Mouse (Mus musculus): ENCODE measurements at regions not wholly inside any gene's neighbourhood (a gene's known extent, or its start where the extent isn't known, plus 50 kb on each side); places are given as distances from the start of the nearest gene placed in this dataset.

DNA sequence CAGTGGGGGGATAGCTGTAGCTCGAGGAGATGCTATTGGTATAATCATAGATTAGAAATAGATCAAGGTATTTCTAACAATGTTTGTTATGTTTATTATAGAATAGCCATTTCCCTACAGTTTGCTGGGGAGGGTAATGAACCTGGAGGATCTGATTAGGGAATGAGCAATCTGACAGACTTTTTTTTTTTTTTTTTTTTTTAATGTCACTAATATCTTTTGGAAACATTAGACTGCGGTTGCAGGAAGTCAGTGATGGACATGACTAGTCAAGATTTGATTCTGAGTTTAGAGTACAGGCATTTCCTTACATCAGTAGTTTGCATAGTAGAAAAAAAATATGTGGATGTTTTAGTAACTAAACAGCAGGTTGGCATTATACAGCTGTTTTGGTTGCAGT is 111.7 kb upstream of the Map3k1 start:
- H3K27me3 ChIP-seq (ENCODE audit: insufficient read depth, low read length): peaks cover 8% of the 10 kb centered on the region; the same call in 1 of the 2 replicates
- no peaks in the 10 kb centered on the region for H3K36me3 ChIP-seq (replicated peaks)
- no peak for TF ChIP-seq GATA1 (IDR thresholded peaks at IDR 0.05; ENCODE audit: borderline replicate concordance, low read length)
- no peak for DNase-seq (ENCODE audit: low spot score)
- H3K4me3 ChIP-seq (ENCODE audit: low read depth, low read length): no peak overlapping the region
- peaks cover 12% of the 10 kb centered on the region; the same call in 1 of the 2 replicates for H3K4me1 ChIP-seq (ENCODE audit: insufficient read depth, low read depth, low read length)
- no peak for ATAC-seq (ENCODE audit: extremely low read depth, insufficient number of reproducible peaks, low FRiP score, poor library complexity, severe bottlenecking)
- H3K9me3 ChIP-seq (replicated peaks): no peaks in the 10 kb centered on the region

DNA sequence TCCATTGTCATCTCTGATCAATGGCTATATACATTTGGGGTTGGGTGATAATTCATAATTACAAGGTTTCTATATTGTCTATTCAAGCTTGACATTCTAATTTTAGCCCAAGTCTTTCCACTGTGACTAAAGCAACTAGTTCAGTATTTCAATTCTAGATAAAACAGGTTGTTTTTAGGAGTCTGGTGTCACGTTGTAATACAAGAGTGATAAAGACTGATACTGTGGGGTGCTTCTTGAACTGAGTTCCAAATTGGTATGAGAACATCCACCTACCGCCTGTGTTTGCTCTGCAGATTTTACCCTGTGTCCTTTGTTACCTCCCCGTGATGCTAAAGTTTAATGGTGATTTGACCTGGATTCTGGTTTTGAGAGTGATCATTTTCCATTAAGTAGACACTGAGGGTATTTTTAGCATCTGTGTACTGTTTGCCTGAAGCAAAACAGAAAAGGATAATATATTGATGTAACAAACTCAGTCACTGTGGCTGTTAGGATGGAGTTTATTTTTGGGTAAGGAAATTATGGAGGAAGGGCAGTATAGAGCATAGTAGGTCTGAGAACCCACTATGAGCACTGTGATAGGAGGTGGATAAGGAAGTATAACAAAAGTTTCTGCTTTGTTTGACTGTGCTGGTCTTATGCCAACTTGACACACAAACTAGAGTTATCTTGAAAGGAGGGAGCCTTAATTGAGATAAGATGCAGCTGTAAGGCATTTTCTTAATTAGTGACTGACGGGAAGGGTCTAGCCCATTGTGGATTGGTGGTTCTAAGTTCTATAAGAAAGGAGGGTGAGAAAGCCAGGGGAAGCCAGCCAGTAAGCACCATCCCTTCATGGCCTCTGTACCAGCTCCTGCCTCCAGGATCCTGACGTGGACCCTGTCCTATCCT is 112.6 kb upstream of the Map3k1 start:
- H3K27me3 ChIP-seq (ENCODE audit: insufficient read depth, low read length): peaks cover 7% of the 10 kb centered on the region; the same call in 1 of the 2 replicates
- no peaks in the 10 kb centered on the region for H3K36me3 ChIP-seq (replicated peaks)
- no peak for ATAC-seq (ENCODE audit: extremely low read depth, insufficient number of reproducible peaks, low FRiP score, poor library complexity, severe bottlenecking)
- no peaks in the 10 kb centered on the region for H3K9me3 ChIP-seq (replicated peaks)
- no peak overlapping the region for H3K4me3 ChIP-seq (ENCODE audit: low read depth, low read length)
- DNase-seq (ENCODE audit: low spot score): no peak
- TF ChIP-seq GATA1 (IDR thresholded peaks at IDR 0.05; ENCODE audit: borderline replicate concordance, low read length) (no peak), TAL1 (conservative IDR thresholded peaks at IDR 0.05; ENCODE audit: low read depth, low read length) (no peak), POLR2AphosphoS5 (IDR thresholded peaks at IDR 0.05; ENCODE audit: insufficient replicate concordance, low read depth, low read length) (no peak), CTCF (IDR thresholded peaks at IDR 0.05; ENCODE audit: low read depth, low read length) (no peak), GATA2 (IDR thresholded peaks at IDR 0.05; ENCODE audit: borderline replicate concordance, low read depth, low read length) (no peak)
- H3K4me1 ChIP-seq (ENCODE audit: insufficient read depth, low read depth, low read length): peaks cover 11% of the 10 kb centered on the region; the same call in 1 of the 2 replicates

DNA sequence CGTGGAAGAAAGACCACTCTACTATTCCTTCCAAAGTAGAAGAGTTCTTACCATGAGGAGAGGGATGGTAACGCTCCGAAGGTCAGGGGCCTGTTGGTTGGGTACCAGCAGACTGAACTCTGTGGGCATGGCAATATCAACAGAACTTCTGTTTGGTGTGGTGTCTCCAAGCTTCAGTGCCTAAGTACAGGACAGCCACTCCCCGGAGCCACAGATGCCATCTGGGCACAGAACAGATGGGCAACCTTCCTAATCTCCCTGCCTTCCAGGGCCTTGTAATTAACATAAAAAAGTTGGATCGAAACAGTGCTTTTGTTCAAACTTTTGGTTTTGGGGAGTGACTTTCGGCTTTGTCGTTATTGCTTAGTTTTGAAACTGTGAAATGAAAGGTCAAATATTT is 116.6 kb upstream of the Map3k1 start:
- no peak for ATAC-seq (ENCODE audit: extremely low read depth, insufficient number of reproducible peaks, low FRiP score, poor library complexity, severe bottlenecking)
- no peak for TF ChIP-seq GATA2 (IDR thresholded peaks at IDR 0.05; ENCODE audit: borderline replicate concordance, low read depth, low read length)
- no peak for TF ChIP-seq GATA1 (IDR thresholded peaks at IDR 0.05; ENCODE audit: borderline replicate concordance, low read length)
- no peak for TF ChIP-seq POLR2AphosphoS5 (IDR thresholded peaks at IDR 0.05; ENCODE audit: insufficient replicate concordance, low read depth, low read length)
- no peak for TF ChIP-seq TAL1 (conservative IDR thresholded peaks at IDR 0.05; ENCODE audit: low read depth, low read length)
- TF ChIP-seq CTCF (IDR thresholded peaks at IDR 0.05; ENCODE audit: low read depth, low read length): no peak

DNA sequence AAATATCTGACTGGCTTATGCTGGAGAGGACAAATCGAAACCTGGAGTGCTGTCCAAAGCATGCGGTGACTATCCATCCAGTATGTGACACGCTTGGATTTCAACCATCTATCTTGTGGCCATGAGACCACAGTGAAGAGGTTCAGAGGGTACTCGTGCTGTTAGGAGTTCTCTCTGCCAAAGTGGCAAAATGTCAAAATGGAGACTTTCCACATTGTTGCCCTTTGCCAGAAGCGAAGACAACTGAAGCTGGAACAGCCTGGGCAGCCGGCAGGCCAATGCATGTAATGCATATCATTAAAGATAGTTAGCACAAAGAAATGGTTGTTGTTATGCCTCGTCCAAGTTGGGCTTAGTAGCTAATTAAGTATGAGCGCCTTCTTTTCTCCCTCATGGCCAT is 118.0 kb upstream of the Map3k1 start:
- H3K9me3 ChIP-seq (replicated peaks): no peaks in the 10 kb centered on the region
- H3K36me3 ChIP-seq (replicated peaks): no peaks in the 10 kb centered on the region
- H3K4me1 ChIP-seq (ENCODE audit: insufficient read depth, low read depth, low read length): peaks cover 2% of the 10 kb centered on the region; the same call in 1 of the 2 replicates
- no peak overlapping the region for H3K4me3 ChIP-seq (ENCODE audit: low read depth, low read length)
- no peak for TF ChIP-seq GATA2 (IDR thresholded peaks at IDR 0.05; ENCODE audit: borderline replicate concordance, low read depth, low read length)
- TF ChIP-seq CTCF (IDR thresholded peaks at IDR 0.05; ENCODE audit: low read depth, low read length): no peak
- no peak for TF ChIP-seq GATA1 (IDR thresholded peaks at IDR 0.05; ENCODE audit: borderline replicate concordance, low read length)
- TF ChIP-seq POLR2AphosphoS5 (IDR thresholded peaks at IDR 0.05; ENCODE audit: insufficient replicate concordance, low read depth, low read length): no peak
- no peak for TF ChIP-seq TAL1 (conservative IDR thresholded peaks at IDR 0.05; ENCODE audit: low read depth, low read length)
- ATAC-seq (ENCODE audit: extremely low read depth, insufficient number of reproducible peaks, low FRiP score, poor library complexity, severe bottlenecking) (no peak), DNase-seq (ENCODE audit: low spot score) (no peak)
- H3K27me3 ChIP-seq (ENCODE audit: insufficient read depth, low read length): peaks cover 3% of the 10 kb centered on the region; the same call in 1 of the 2 replicates

More for the DNA sequence above, 116.6 kb upstream of the Map3k1 start:
- Histone ChIP-seq H3K4me3 (ENCODE audit: low read depth, low read length) (no peak overlapping the region), H3K9me3 (replicated peaks) (no peaks in the 10 kb centered on the region), H3K36me3 (replicated peaks) (no peaks in the 10 kb centered on the region), H3K27me3 (ENCODE audit: insufficient read depth, low read length) (peaks cover 3% of the 10 kb centered on the region; the same call in 1 of the 2 replicates), H3K4me1 (ENCODE audit: insufficient read depth, low read depth, low read length) (peaks cover 2% of the 10 kb centered on the region; the same call in 1 of the 2 replicates)
- DNase-seq (ENCODE audit: low spot score): no peak

DNA sequence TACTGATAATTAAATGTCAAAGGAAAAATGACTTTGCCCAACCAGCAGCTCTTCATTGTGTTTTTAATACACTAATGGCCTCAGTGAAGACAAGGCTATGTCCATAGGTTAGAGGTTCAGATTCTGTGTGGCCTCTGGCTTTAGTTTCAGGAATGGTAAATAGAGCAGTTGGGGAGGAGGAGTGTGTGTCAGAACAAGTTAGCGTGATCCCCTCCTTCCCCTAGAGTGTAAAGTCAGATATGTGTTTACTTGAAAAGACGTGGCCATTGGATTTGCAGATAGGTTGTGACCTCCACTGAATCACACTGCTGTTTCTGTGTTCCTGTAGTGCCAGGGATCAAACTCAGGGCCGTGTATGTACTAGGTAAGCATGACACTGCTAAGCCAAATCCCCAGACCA is 118.7 kb upstream of the Map3k1 start:
- H3K27me3 ChIP-seq (ENCODE audit: insufficient read depth, low read length): peaks cover 3% of the 10 kb centered on the region; the same call in 1 of the 2 replicates
- H3K4me1 ChIP-seq (ENCODE audit: insufficient read depth, low read depth, low read length): peaks cover 2% of the 10 kb centered on the region; the same call in 1 of the 2 replicates
- no peaks in the 10 kb centered on the region for H3K36me3 ChIP-seq (replicated peaks)
- no peak overlapping the region for H3K4me3 ChIP-seq (ENCODE audit: low read depth, low read length)
- DNase-seq (ENCODE audit: low spot score) (no peak), ATAC-seq (ENCODE audit: extremely low read depth, insufficient number of reproducible peaks, low FRiP score, poor library complexity, severe bottlenecking) (no peak)
- no peak for TF ChIP-seq GATA1 (IDR thresholded peaks at IDR 0.05; ENCODE audit: borderline replicate concordance, low read length)
- TF ChIP-seq CTCF (IDR thresholded peaks at IDR 0.05; ENCODE audit: low read depth, low read length): no peak
- TF ChIP-seq POLR2AphosphoS5 (IDR thresholded peaks at IDR 0.05; ENCODE audit: insufficient replicate concordance, low read depth, low read length): no peak
- TF ChIP-seq GATA2 (IDR thresholded peaks at IDR 0.05; ENCODE audit: borderline replicate concordance, low read depth, low read length): no peak
- TF ChIP-seq TAL1 (conservative IDR thresholded peaks at IDR 0.05; ENCODE audit: low read depth, low read length): no peak
- no peaks in the 10 kb centered on the region for H3K9me3 ChIP-seq (replicated peaks)

DNA sequence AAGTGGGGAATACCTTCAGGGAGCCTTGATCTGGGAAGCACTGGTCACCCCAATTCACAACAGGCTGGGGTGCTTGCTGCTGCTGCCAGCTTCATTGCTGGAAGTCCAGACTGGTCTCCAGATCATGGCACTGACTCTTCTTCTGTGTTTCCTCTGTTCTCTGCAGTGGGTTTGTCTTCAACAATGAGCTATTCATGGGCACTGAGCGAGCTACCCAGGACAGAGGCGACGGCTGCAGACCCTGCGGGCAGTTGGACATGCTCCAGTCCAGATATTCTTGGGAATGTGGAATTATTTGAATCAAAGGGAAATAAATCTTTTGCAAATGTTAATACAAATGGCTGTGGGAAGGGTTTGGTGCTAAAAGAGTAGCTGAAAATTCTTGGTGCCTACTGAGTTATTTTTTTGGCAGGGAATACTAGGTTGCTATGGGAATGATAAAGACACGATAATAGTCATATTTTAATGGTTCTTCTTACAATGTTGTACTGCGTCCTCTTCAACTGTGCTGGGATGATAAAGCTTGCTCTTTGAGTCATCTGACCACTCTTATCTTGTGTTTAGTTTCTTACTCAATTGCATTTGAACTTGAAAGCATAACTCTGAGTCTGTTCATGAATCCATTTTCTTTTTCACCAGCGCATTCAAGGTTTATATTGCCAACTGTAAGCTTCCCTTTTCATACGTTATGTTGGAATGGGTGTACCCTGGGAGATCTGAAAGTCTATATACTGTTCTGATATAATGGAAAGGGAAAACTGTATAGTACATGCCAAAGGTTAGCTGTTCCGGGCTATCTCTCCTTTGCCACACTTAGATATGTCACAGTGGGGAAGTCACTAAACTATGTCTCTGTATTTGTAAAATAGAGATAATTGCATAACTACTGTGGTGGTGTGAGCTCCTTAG is 120.1 kb upstream of the Map3k1 start:
- no peaks in the 10 kb centered on the region for H3K36me3 ChIP-seq (replicated peaks)
- no peak overlapping the region for H3K4me3 ChIP-seq (ENCODE audit: low read depth, low read length)
- peak; percentile 46 for ATAC-seq (ENCODE audit: extremely low read depth, insufficient number of reproducible peaks, low FRiP score, poor library complexity, severe bottlenecking)
- H3K9me3 ChIP-seq (replicated peaks): no peaks in the 10 kb centered on the region
- peaks cover 3% of the 10 kb centered on the region; the same call in 1 of the 2 replicates for H3K27me3 ChIP-seq (ENCODE audit: insufficient read depth, low read length)
- H3K4me1 ChIP-seq (ENCODE audit: insufficient read depth, low read depth, low read length): peaks cover 2% of the 10 kb centered on the region; the same call in 1 of the 2 replicates
- DNase-seq (ENCODE audit: low spot score): no peak
- TF ChIP-seq GATA2 (IDR thresholded peaks at IDR 0.05; ENCODE audit: borderline replicate concordance, low read depth, low read length) (no peak), CTCF (IDR thresholded peaks at IDR 0.05; ENCODE audit: low read depth, low read length) (no peak), TAL1 (conservative IDR thresholded peaks at IDR 0.05; ENCODE audit: low read depth, low read length) (no peak), POLR2AphosphoS5 (IDR thresholded peaks at IDR 0.05; ENCODE audit: insufficient replicate concordance, low read depth, low read length) (no peak), GATA1 (IDR thresholded peaks at IDR 0.05; ENCODE audit: borderline replicate concordance, low read length) (no peak)

Data from G1E (cell line).